Mouse (Mus musculus) mammary gland, adult 2 months (tissue): ENCODE data around the gene Gm10135. TPM values are rescaled to one million over a fixed set of nuclear protein-coding genes. Genes with fewer than 3 reads are reported as not detected.

Experiments used
- polyA plus RNA-seq: library from polyadenylated mRNA; depleted of rRNA; stranded (reverse); fragments of >200 nt; gene quantifications from 2 replicates; pipeline ENCODE4 v1.2.3, GENCODE M21; 2012; ENCODE audit warnings: low replicate concordance; rRNA removed

Gene Gm10135
- not detected in 2 replicates for polyA plus RNA-seq

DNA sequence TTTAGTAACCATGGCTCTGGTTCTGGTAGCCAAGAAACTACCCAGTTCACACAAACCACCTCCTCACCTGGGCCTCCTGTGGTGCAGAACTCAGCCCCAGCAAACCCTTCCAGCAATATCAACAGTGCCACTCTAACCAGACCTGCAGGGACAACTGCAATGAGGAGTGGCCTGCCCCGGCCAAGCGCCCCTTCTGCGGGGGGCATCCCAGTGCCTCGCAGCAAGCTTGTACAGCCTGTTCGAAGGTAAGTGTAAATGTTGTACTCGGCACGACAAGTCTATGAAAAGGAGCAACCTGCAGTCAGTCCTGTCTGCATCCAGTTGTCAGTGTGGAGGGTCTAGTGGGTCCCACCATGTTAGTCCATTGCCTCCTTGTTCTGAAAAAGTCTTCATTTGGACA lies at the start of gene Gm10135:
TSS of gene Gm10135 (minus strand) at position 101 of the 400 bp plus-strand sequence.

DNA sequence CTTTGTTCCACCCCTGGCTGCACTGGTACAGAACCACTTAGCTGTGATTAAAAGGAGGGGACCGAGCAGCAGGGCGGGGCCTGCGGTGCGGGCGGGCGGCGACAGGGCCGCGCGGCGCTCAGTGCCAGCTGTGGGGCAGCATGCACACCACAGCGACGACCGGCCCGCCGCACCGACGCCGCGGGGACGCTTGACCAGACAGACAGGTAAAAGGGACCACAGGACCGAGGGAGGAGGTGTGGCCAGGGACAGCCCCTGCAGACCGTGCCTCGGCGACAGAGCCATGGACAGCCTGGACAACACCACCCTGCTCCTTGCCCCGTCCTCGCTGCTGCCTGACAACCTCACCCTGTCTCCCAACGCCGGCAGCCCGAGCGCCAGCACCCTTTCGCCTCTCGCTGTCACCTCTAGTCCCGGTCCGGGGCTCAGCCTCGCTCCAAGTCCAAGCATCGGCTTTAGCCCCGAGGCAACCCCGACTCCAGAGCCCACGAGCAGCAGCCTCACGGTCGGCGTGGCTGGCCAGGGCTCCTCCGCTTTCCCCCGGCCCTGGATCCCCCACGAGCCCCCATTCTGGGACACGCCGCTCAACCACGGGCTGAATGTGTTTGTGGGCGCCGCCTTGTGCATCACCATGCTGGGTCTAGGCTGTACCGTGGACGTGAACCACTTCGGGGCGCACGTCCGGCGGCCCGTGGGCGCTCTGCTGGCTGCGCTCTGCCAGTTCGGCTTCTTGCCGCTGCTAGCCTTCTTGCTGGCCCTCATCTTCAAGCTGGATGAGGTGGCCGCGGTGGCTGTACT lies 32.5 kb upstream of the Gm10135 start, which contains the start of gene Slc10a4:
TSS of gene Slc10a4 (plus strand) at position 100 of the 798 bp plus-strand sequence.

Other genes with a start within 250 kb of the Gm10135 start
- gene Txk, start 221.9 kb downstream of the Gm10135 start, polyA plus RNA-seq = 2.1 and 2.9 TPM in 2 replicates
- 5.3 and 7.1 TPM in 2 replicates for gene Tec, start 106.2 kb downstream of the Gm10135 start, polyA plus RNA-seq
- gene Slain2, start 60.4 kb downstream of the Gm10135 start, polyA plus RNA-seq = 14.5 and 27.2 TPM in 2 replicates
- gene Slc10a4, start 32.2 kb upstream of the Gm10135 start, polyA plus RNA-seq = not detected in 2 replicates